Mouse (Mus musculus): ENCODE data around the gene Pde4b. TPM values are rescaled to one million over a fixed set of nuclear protein-coding genes. Genes with fewer than 3 reads are reported as not detected.

Pde4b gene
- total RNA-seq, 1 experiment, result 1.4 TPM

DNA sequence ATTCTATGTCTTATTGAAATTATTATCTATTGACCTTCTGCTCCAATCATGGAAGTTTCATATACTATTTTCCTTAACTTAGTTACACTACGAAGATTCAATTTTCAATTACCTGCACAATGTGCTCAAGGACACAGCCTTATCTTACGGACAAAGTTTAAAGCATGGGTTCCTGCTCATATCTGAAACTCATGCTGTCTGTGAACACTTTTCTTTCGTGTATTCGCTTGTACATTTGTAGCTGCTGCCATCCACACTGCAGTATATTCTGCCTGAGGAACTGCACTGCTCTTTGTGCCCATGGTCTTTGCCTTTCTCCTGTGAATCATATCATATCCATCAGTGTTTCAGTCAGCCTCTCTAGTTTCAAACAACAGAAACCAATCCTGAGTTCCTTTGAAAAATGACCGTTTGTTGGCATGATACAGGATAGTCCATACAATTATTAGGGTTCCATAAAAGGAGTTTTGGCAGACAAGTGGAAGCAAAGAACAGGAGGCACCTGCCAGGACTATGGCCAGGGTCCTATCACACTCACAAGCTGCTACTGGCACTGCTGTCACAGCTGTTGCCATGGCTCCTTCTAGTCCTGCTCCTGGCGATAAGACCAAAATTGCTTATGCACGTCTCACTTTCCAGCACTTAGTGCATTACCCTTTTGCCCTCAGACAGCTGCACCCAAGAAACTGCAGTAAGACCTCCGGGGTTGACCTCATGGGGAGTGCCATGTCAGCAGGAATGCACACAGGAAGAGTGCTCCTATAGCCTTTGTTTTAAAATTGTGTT, 359.0 kb downstream of the Pde4b start:
- H3K9me3 ChIP-seq (ENCODE audit: control insufficient read depth, insufficient read depth, low read depth, low read length), result no peaks in the 10 kb centered on the region
- H3K36me3 ChIP-seq (ENCODE audit: control insufficient read depth, insufficient read depth, low read length, poor library complexity, severe bottlenecking), result no peaks in the 10 kb centered on the region
- no peak overlapping the region for H3K4me3 ChIP-seq (ENCODE audit: insufficient read depth in 1 of 2, low read depth in 1 of 2, low read length in 2 of 2, poor library complexity in 1 of 2, severe bottlenecking in 1 of 2)
- no peaks in the 10 kb centered on the region for H3K4me1 ChIP-seq (ENCODE audit: control insufficient read depth in 2 of 2, insufficient read depth in 2 of 2, low read length in 2 of 2, poor library complexity in 1 of 2)
- no peak for DNase-seq (ENCODE audit: low read depth, low spot score)
- no peak overlapping the region for H3K27ac ChIP-seq (ENCODE audit: insufficient read depth, low read depth, low read length, poor library complexity, severe bottlenecking)
- TF ChIP-seq ZNF384 (IDR thresholded peaks at IDR 0.05; ENCODE audit: low read depth, low read length) (no peak), ZC3H11A (IDR thresholded peaks at IDR 0.05; ENCODE audit: borderline replicate concordance, low read depth, low read length) (no peak), CHD2 (IDR thresholded peaks at IDR 0.05; ENCODE audit: low read depth, low read length) (no peak)
- in situ Hi-C loops (cut with MboI; ENCODE audit: low sequenced_read_pairs in 2 of 2, unreplicated experiment in 2 of 2), result no loop called here
- H3K9ac ChIP-seq (ENCODE audit: insufficient read depth, low read depth, low read length, poor library complexity, severe bottlenecking), result no peak overlapping the region

DNA sequence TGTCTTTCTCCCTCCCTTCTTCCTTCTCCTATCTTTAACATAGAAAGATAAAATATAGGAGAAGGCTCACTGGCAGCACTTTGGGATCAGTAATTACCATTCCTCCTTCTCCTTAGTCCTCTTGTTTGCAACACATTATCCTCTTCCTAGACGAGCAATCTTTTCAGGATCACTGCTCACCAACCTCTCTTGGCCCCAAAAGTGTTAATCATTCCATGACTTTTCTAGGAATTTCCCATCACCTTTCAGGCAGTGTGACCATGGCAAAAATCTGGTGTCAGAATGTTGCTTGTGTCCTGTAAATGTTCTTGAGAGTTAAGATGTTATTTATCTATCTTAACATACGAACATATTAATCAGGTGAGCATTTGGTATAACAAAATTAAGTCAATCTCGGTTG, 369.1 kb downstream of the Pde4b start:
- Histone ChIP-seq H3K27ac (ENCODE audit: insufficient read depth, low read depth, low read length, poor library complexity, severe bottlenecking) (no peak overlapping the region), H3K4me1 (ENCODE audit: control insufficient read depth in 2 of 2, insufficient read depth in 2 of 2, low read length in 2 of 2, poor library complexity in 1 of 2) (no peaks in the 10 kb centered on the region), H3K36me3 (ENCODE audit: control insufficient read depth, insufficient read depth, low read length, poor library complexity, severe bottlenecking) (no peaks in the 10 kb centered on the region), H3K9me3 (ENCODE audit: control insufficient read depth, insufficient read depth, low read depth, low read length) (no peaks in the 10 kb centered on the region), H3K4me3 (ENCODE audit: insufficient read depth in 1 of 2, low read depth in 1 of 2, low read length in 2 of 2, poor library complexity in 1 of 2, severe bottlenecking in 1 of 2) (no peak overlapping the region), H3K9ac (ENCODE audit: insufficient read depth, low read depth, low read length, poor library complexity, severe bottlenecking) (no peak overlapping the region)
- TF ChIP-seq ZC3H11A (IDR thresholded peaks at IDR 0.05; ENCODE audit: borderline replicate concordance, low read depth, low read length), result no peak
- TF ChIP-seq HCFC1 (IDR thresholded peaks at IDR 0.05; ENCODE audit: borderline replicate concordance, insufficient read depth, low read length), result no peak
- TF ChIP-seq ZNF384 (IDR thresholded peaks at IDR 0.05; ENCODE audit: low read depth, low read length), result no peak
- TF ChIP-seq CHD2 (IDR thresholded peaks at IDR 0.05; ENCODE audit: low read depth, low read length), result no peak
- no peak for TF ChIP-seq MAFK (IDR thresholded peaks at IDR 0.05; ENCODE audit: insufficient read depth, low read depth, low read length)
- no peak for DNase-seq (ENCODE audit: low read depth, low spot score)
- in situ Hi-C loops (cut with MboI; ENCODE audit: low sequenced_read_pairs in 2 of 2, unreplicated experiment in 2 of 2), result no loop called here

DNA sequence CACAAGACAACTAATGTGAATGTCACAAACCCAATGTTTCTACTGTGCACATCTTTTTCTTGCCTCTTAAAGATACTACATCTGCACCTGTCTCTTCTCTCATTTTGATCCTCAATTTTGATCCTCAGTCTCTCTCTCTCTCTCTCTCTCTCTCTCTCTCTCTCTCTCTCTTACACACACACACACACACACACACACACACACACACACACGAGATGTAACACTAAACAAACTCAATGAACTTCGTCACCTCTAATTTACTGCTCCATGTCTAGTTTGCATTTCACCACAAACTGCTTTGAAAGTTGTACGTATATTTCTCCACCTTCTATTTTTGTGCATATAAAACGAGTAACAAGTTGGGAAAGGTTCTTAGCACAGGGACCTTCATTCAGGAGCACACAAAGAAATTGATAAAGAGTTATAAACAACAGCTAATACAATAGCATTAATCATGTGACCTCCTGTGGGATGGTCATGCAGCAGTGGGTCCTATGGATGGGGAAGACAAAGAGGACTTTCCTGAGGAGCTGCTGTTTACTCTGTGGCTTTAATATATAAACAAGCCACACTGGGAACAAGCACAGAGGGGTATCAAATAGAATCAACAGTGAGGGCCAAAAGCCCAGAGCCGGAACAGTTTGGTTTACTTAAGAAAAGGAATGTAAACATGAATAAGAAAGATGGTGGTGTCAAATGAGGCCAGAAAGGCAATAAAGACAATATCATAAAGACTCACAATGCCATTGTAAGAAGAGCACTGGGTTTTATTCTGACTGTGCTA, 372.1 kb downstream of the Pde4b start:
- in situ Hi-C loops (cut with MboI; ENCODE audit: low sequenced_read_pairs in 2 of 2, unreplicated experiment in 2 of 2), result no loop called here
- Histone ChIP-seq H3K9me3 (ENCODE audit: control insufficient read depth, insufficient read depth, low read depth, low read length) (no peaks in the 10 kb centered on the region), H3K27ac (ENCODE audit: insufficient read depth, low read depth, low read length, poor library complexity, severe bottlenecking) (no peak overlapping the region), H3K4me3 (ENCODE audit: insufficient read depth in 1 of 2, low read depth in 1 of 2, low read length in 2 of 2, poor library complexity in 1 of 2, severe bottlenecking in 1 of 2) (no peak overlapping the region), H3K9ac (ENCODE audit: insufficient read depth, low read depth, low read length, poor library complexity, severe bottlenecking) (no peak overlapping the region), H3K36me3 (ENCODE audit: control insufficient read depth, insufficient read depth, low read length, poor library complexity, severe bottlenecking) (no peaks in the 10 kb centered on the region), H3K4me1 (ENCODE audit: control insufficient read depth in 2 of 2, insufficient read depth in 2 of 2, low read length in 2 of 2, poor library complexity in 1 of 2) (no peaks in the 10 kb centered on the region)
- TF ChIP-seq ZC3H11A (IDR thresholded peaks at IDR 0.05; ENCODE audit: borderline replicate concordance, low read depth, low read length), result no peak
- TF ChIP-seq ZNF384 (IDR thresholded peaks at IDR 0.05; ENCODE audit: low read depth, low read length), result no peak
- no peak for TF ChIP-seq HCFC1 (IDR thresholded peaks at IDR 0.05; ENCODE audit: borderline replicate concordance, insufficient read depth, low read length)
- no peak for TF ChIP-seq CHD2 (IDR thresholded peaks at IDR 0.05; ENCODE audit: low read depth, low read length)
- no peak for TF ChIP-seq MAFK (IDR thresholded peaks at IDR 0.05; ENCODE audit: insufficient read depth, low read depth, low read length)
- no peak for DNase-seq (ENCODE audit: low read depth, low spot score)

DNA sequence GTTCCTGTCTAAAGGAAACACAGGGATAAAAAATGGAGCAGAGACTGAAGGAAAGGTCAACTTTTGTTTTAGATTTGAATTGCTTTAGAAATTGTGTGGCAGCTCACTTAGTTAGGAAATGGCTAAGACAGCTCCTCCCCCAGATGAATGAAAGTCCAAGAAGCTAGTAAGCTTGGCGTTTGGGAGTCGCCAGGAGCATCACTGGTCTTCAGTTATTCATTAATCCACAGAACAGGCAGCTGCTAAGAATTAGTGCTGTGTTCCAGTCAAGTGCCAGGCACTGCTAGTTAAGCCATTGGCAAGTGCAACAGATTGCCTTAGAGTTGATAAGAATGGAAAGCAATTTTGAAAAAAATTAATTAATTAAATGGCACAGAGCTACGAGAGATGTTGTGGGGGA, 390.8 kb downstream of the Pde4b start:
- Histone ChIP-seq H3K9me3 (ENCODE audit: control insufficient read depth, insufficient read depth, low read depth, low read length) (no peaks in the 10 kb centered on the region), H3K27ac (ENCODE audit: insufficient read depth, low read depth, low read length, poor library complexity, severe bottlenecking) (no peak overlapping the region), H3K9ac (ENCODE audit: insufficient read depth, low read depth, low read length, poor library complexity, severe bottlenecking) (no peak overlapping the region), H3K4me3 (ENCODE audit: insufficient read depth in 1 of 2, low read depth in 1 of 2, low read length in 2 of 2, poor library complexity in 1 of 2, severe bottlenecking in 1 of 2) (no peak overlapping the region), H3K4me1 (ENCODE audit: control insufficient read depth in 2 of 2, insufficient read depth in 2 of 2, low read length in 2 of 2, poor library complexity in 1 of 2) (no peaks in the 10 kb centered on the region), H3K36me3 (ENCODE audit: control insufficient read depth, insufficient read depth, low read length, poor library complexity, severe bottlenecking) (no peaks in the 10 kb centered on the region)
- TF ChIP-seq CHD2 (IDR thresholded peaks at IDR 0.05; ENCODE audit: low read depth, low read length), result no peak
- no peak for TF ChIP-seq MAFK (IDR thresholded peaks at IDR 0.05; ENCODE audit: insufficient read depth, low read depth, low read length)
- no peak for TF ChIP-seq ZC3H11A (IDR thresholded peaks at IDR 0.05; ENCODE audit: borderline replicate concordance, low read depth, low read length)
- in situ Hi-C loops (cut with MboI; ENCODE audit: low sequenced_read_pairs in 2 of 2, unreplicated experiment in 2 of 2), result loop anchor here in 1 of 2 experiments (25.0 kb wide), 1 partner anchor 184 kb away; no protein-coding TSS in a partner anchor
- no peak for DNase-seq (ENCODE audit: low read depth, low spot score)
